Mouse (Mus musculus): ENCODE results near the gene Prr14. TPM values are rescaled to one million over a fixed set of nuclear protein-coding genes. Genes with fewer than 3 reads are reported as not detected.
"Not testable (repeated sequence)": the region's sequence is repeated elsewhere in the genome, so short reads cannot be mapped to it uniquely, and the experiment has no call there.

Gene Prr14
- polyA plus RNA-seq (2012; fragmentation: generic; extraction: Trizol), result 28.6 TPM
- long read RNA-seq, experiment 1, transcript Prr14-201 (11 exons, 2,402 nt), result major isoform, 10 of 28 reads
- long read RNA-seq, experiment 1, partial matches to known transcripts, result 13 of 28 reads
- long read RNA-seq, experiment 1, other reads (novel, unspliced or antisense), result 5 of 28 reads
- long read RNA-seq, experiment 2, transcript Prr14-201 (11 exons, 2,402 nt), result major isoform, 21 of 41 reads
- long read RNA-seq, experiment 2, partial matches to known transcripts, result 13 of 41 reads
- long read RNA-seq, experiment 2, other reads (novel, unspliced or antisense), result 6 of 41 reads

GRCm38 (mm10) chr7:127459311-127459710, at the start of gene Prr14:
Prr14 (plus strand) TSS chr7:127459611.
- H3K4me3 ChIP-seq (ENCODE audit: insufficient read depth, poor library complexity, severe bottlenecking); H3K27me3 ChIP-seq (ENCODE audit: control insufficient read depth, insufficient read depth, insufficient read length); H3ac ChIP-seq (ENCODE audit: control insufficient read depth, insufficient read length, low read depth): not testable (repeated sequence)
- peaks cover 57% of the 10 kb centered on the region for H3K36me3 ChIP-seq (ENCODE audit: control insufficient read depth, insufficient read depth)
- H3K79me2 ChIP-seq (ENCODE audit: control insufficient read depth, insufficient read depth), result peaks cover 39% of the 10 kb centered on the region
- peaks cover 22% of the 10 kb centered on the region for H3K79me3 ChIP-seq (ENCODE audit: low read depth)

GRCm38 (mm10) chr7:127411418-127411817, 48.0 kb upstream of the Prr14 start:
- Histone ChIP-seq H3K79me3 (ENCODE audit: low read depth) (no peaks in the 10 kb centered on the region), H3K27me3 (ENCODE audit: control insufficient read depth, insufficient read depth, insufficient read length) (no peaks in the 10 kb centered on the region), H3K79me2 (ENCODE audit: control insufficient read depth, insufficient read depth) (no peaks in the 10 kb centered on the region), H3K36me3 (ENCODE audit: control insufficient read depth, insufficient read depth) (no peaks in the 10 kb centered on the region), H3ac (ENCODE audit: control insufficient read depth, insufficient read length, low read depth) (no peak overlapping the region), H3K4me3 (ENCODE audit: insufficient read depth, poor library complexity, severe bottlenecking) (no peak overlapping the region)
- TF ChIP-seq MAX (IDR thresholded peaks at IDR 0.05) (no peak), MYOD1 (IDR thresholded peaks at IDR 0.05; ENCODE audit: control insufficient read depth, insufficient read length, low read depth) (no peak)

DNA sequence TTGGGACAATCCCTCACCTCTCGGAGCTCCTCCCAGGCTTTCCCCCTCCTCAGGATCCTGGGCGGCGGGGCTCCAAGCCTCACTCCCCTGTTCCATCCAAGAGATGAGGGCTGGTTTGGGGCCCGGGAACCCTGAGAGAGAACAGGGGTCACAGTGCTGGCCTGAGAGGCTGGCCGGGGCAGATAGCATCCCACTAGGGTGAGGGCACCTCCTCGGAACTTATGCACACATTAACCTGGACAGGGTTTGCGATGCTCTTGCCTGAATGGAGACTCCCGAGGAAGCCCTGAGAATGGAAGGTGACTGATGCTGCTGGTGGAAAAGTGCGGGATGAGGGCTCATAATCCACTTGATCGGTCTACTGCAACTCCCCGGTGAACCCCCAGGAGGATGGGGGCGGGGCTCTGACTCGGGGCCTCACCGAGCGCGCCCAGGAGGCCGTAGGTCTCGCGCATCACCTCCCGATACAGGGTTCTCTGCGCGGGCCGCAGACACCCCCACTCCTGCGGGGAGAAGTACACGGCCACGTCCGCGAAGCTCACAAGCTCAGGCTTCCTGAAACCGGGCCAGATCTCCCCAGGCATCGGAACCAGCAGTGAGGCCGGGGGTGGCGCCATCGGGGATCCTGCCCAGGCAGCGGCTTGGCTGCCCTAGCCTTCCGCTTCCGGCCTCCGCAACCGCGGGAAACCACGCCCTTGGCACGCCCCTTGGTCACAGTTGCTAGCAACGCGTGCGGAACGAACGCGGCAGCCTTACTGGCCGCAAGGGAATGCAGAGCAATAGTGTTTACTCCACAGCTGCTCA, 37.8 kb upstream of the Prr14 start, which contains the start of gene Zfp688:
TSS of gene Zfp688 (minus strand) at position 681 of the 804 bp plus-strand sequence.
- no peaks in the 10 kb centered on the region for H3K79me2 ChIP-seq (ENCODE audit: control insufficient read depth, insufficient read depth)
- H3K36me3 ChIP-seq (ENCODE audit: control insufficient read depth, insufficient read depth), result no peaks in the 10 kb centered on the region
- H3ac ChIP-seq (ENCODE audit: control insufficient read depth, insufficient read length, low read depth), result peak within 1 kb of the TSS; percentile 81
- TF ChIP-seq MAX (IDR thresholded peaks at IDR 0.05) (no peak), USF1 (IDR thresholded peaks at IDR 0.05; ENCODE audit: low read depth) (no peak), CTCF (IDR thresholded peaks at IDR 0.05; ENCODE audit: control insufficient read depth, insufficient read depth, insufficient read length) (peak; percentile 14), MYOD1 (IDR thresholded peaks at IDR 0.05; ENCODE audit: control insufficient read depth, insufficient read length, low read depth) (no peak)
- no peaks in the 10 kb centered on the region for H3K27me3 ChIP-seq (ENCODE audit: control insufficient read depth, insufficient read depth, insufficient read length)
- H3K79me3 ChIP-seq (ENCODE audit: low read depth), result no peaks in the 10 kb centered on the region
- peak within 1 kb of the TSS; percentile 57 for H3K4me3 ChIP-seq (ENCODE audit: insufficient read depth, poor library complexity, severe bottlenecking)

- no peak for TF ChIP-seq CTCF (IDR thresholded peaks at IDR 0.05; ENCODE audit: control insufficient read depth, insufficient read depth, insufficient read length)
- TF ChIP-seq CEBPB (IDR thresholded peaks at IDR 0.05; ENCODE audit: low read depth), result peak; percentile 4
Measured at GRCm38 (mm10) chr7:127422247-127422646, 37.2 kb upstream of the Prr14 start.

GRCm38 (mm10) chr7:127425291-127425690, 34.1 kb upstream of the Prr14 start:
- Histone ChIP-seq H3K79me3 (ENCODE audit: low read depth) (no peaks in the 10 kb centered on the region), H3ac (ENCODE audit: control insufficient read depth, insufficient read length, low read depth) (no peak overlapping the region), H3K4me3 (ENCODE audit: insufficient read depth, poor library complexity, severe bottlenecking) (no peak overlapping the region), H3K27me3 (ENCODE audit: control insufficient read depth, insufficient read depth, insufficient read length) (no peaks in the 10 kb centered on the region), H3K36me3 (ENCODE audit: control insufficient read depth, insufficient read depth) (no peaks in the 10 kb centered on the region), H3K79me2 (ENCODE audit: control insufficient read depth, insufficient read depth) (no peaks in the 10 kb centered on the region)
- no peak for TF ChIP-seq CTCF (IDR thresholded peaks at IDR 0.05; ENCODE audit: control insufficient read depth, insufficient read depth, insufficient read length)
- TF ChIP-seq MAX (IDR thresholded peaks at IDR 0.05), result no peak
- TF ChIP-seq MYOD1 (IDR thresholded peaks at IDR 0.05; ENCODE audit: control insufficient read depth, insufficient read length, low read depth), result no peak
- TF ChIP-seq FOSL1 (IDR thresholded peaks at IDR 0.05; ENCODE audit: insufficient read depth, low read length, poor library complexity, severe bottlenecking), result no peak
- no peak for TF ChIP-seq MYOG (IDR thresholded peaks at IDR 0.05; ENCODE audit: control insufficient read depth, extremely low read depth, insufficient read length)
- no peak for TF ChIP-seq USF1 (IDR thresholded peaks at IDR 0.05; ENCODE audit: low read depth)
- no peak for TF ChIP-seq CEBPB (IDR thresholded peaks at IDR 0.05; ENCODE audit: low read depth)

More at GRCm38 (mm10) chr7:127422247-127422646, 37.2 kb upstream of the Prr14 start:
- Histone ChIP-seq H3K36me3 (ENCODE audit: control insufficient read depth, insufficient read depth) (no peaks in the 10 kb centered on the region), H3K79me2 (ENCODE audit: control insufficient read depth, insufficient read depth) (no peaks in the 10 kb centered on the region), H3ac (ENCODE audit: control insufficient read depth, insufficient read length, low read depth) (peak overlapping the region; percentile 55), H3K79me3 (ENCODE audit: low read depth) (no peaks in the 10 kb centered on the region), H3K4me3 (ENCODE audit: insufficient read depth, poor library complexity, severe bottlenecking) (peak overlapping the region; percentile 57), H3K27me3 (ENCODE audit: control insufficient read depth, insufficient read depth, insufficient read length) (no peaks in the 10 kb centered on the region)

DNA sequence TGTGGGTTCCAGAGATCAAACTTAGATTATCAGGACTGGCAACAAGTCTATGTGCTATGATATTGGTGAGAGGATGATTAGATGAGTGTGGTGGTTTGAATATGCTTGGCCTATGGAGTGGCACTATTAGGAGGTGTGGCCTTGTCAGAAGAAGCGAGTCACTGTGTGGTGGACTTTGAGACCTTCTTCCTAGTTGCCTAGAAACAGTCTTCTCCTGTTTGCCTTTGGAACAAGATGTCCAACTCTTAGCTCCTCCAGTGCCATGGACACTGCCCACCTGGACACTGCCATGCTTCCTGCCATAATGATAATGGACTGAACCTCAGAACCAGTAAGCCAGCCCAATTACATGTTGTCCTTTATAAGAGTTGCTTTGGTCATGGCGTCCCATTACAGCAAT, 33.5 kb upstream of the Prr14 start:
- H3ac ChIP-seq (ENCODE audit: control insufficient read depth, insufficient read length, low read depth), result no peak overlapping the region
- no peaks in the 10 kb centered on the region for H3K36me3 ChIP-seq (ENCODE audit: control insufficient read depth, insufficient read depth)
- TF ChIP-seq FOSL1 (IDR thresholded peaks at IDR 0.05; ENCODE audit: insufficient read depth, low read length, poor library complexity, severe bottlenecking), result no peak
- TF ChIP-seq CEBPB (IDR thresholded peaks at IDR 0.05; ENCODE audit: low read depth), result no peak
- TF ChIP-seq CTCF (IDR thresholded peaks at IDR 0.05; ENCODE audit: control insufficient read depth, insufficient read depth, insufficient read length), result no peak
- no peak for TF ChIP-seq MAX (IDR thresholded peaks at IDR 0.05)
- TF ChIP-seq USF1 (IDR thresholded peaks at IDR 0.05; ENCODE audit: low read depth), result no peak
- TF ChIP-seq MYOG (IDR thresholded peaks at IDR 0.05; ENCODE audit: control insufficient read depth, extremely low read depth, insufficient read length), result no peak
- TF ChIP-seq MYOD1 (IDR thresholded peaks at IDR 0.05; ENCODE audit: control insufficient read depth, insufficient read length, low read depth), result no peak
- no peaks in the 10 kb centered on the region for H3K27me3 ChIP-seq (ENCODE audit: control insufficient read depth, insufficient read depth, insufficient read length)
- no peaks in the 10 kb centered on the region for H3K79me3 ChIP-seq (ENCODE audit: low read depth)
- H3K79me2 ChIP-seq (ENCODE audit: control insufficient read depth, insufficient read depth), result no peaks in the 10 kb centered on the region
- H3K4me3 ChIP-seq (ENCODE audit: insufficient read depth, poor library complexity, severe bottlenecking), result no peak overlapping the region

Measured in C2C12 (cell line).